Mouse (Mus musculus) MEL (cell line): ENCODE data around the gene Pfpl. TPM values are rescaled to one million over a fixed set of nuclear protein-coding genes. Genes with fewer than 3 reads are reported as not detected.
A peak's percentile ranks its signal among the peaks of the same experiment; 100 is the strongest.

ENCODE experiments used
- DNase-seq: peaks from one replicate; pipeline ENCODE4 v3.0.0; 2011; ENCODE audit warnings: low read depth, low spot score
- H3K27ac ChIP-seq: 2 replicates; pipeline ENCODE4 v1.5.1; 2012; ENCODE audit warnings: low read depth, mild to moderate bottlenecking, control low read depth, low read length, moderate library complexity; ENCODE audit not compliant: control insufficient read depth
- H3K27me3 ChIP-seq, 2 experiments: fragments of 150-350 bp in 1 of 2; sonication (generic) in 1 of 2; 2 replicates each; pipeline ENCODE4 v1.6.1; 2012; ENCODE audit warnings: low read length in 2 of 2, mild to moderate bottlenecking in 2 of 2, improper control_type of control experiment in 1 of 2, moderate library complexity in 1 of 2; ENCODE audit not compliant: insufficient read depth in 2 of 2, control insufficient read depth in 1 of 2
- H3K36me3 ChIP-seq, 2 experiments: 2 replicates each; pipeline ENCODE4 v1.6.1; 2012 to 2014; ENCODE audit warnings: low read length in 2 of 2, improper control_type of control experiment in 1 of 2, inconsistent platforms in 1 of 2, mild to moderate bottlenecking in 1 of 2; ENCODE audit not compliant: insufficient read depth in 2 of 2, control insufficient read depth in 1 of 2
- H3K4me1 ChIP-seq, 2 experiments: fragments of 150-350 bp in 1 of 2; sonication (generic) in 1 of 2; 2 replicates each; pipeline ENCODE4 v1.6.1; 2012; ENCODE audit warnings: low read length in 2 of 2, improper control_type of control experiment in 1 of 2, mild to moderate bottlenecking in 1 of 2; ENCODE audit not compliant: insufficient read depth in 2 of 2, control insufficient read depth in 1 of 2
- H3K4me3 ChIP-seq, 2 experiments: fragments of 150-350 bp in 1 of 2; sonication (generic) in 1 of 2; 2 replicates each; pipeline ENCODE4 v1.5.1; 2012; ENCODE audit warnings: low read depth in 2 of 2, low read length in 2 of 2, mild to moderate bottlenecking in 2 of 2, moderate library complexity in 2 of 2, control low read depth in 1 of 2, improper control_type of control experiment in 1 of 2; ENCODE audit not compliant: control insufficient read depth in 1 of 2, insufficient read depth in 1 of 2
- H3K79me2 ChIP-seq: 2 replicates; pipeline ENCODE4 v1.6.1; 2012; ENCODE audit warnings: mild to moderate bottlenecking, low read length, moderate library complexity; ENCODE audit not compliant: control insufficient read depth, poor library complexity, insufficient read depth
- H3K9ac ChIP-seq: 2 replicates; pipeline ENCODE4 v1.6.1; 2012; ENCODE audit warnings: low read depth, mild to moderate bottlenecking, control low read depth, low read length, moderate library complexity; ENCODE audit not compliant: control insufficient read depth, poor library complexity, severe bottlenecking
- H3K9me3 ChIP-seq: fragments of 150-350 bp; sonication (generic); replicated peaks from 2 replicates; pipeline ENCODE4 v1.6.1; 2012; ENCODE audit warnings: mild to moderate bottlenecking, low read length, improper control_type of control experiment, moderate library complexity; ENCODE audit not compliant: insufficient read depth
- BHLHE40 ChIP-seq: IDR thresholded peaks from 2 replicates; pipeline ENCODE4 v1.6.1; 2012; ENCODE audit warnings: low read depth, mild to moderate bottlenecking, inconsistent platforms, low read length, improper control_type of control experiment, borderline replicate concordance
- CTCF ChIP-seq, 3 experiments: IDR thresholded peaks in 2 of 3; conservative IDR thresholded peaks in 1 of 3; 2 replicates each; pipeline ENCODE4 v1.5.1; 2011 to 2012; ENCODE audit warnings: low read length in 3 of 3, low read depth in 2 of 3, mild to moderate bottlenecking in 2 of 3, improper control_type of control experiment in 1 of 3, inconsistent platforms in 1 of 3, mixed read lengths in 1 of 3, moderate library complexity in 1 of 3; ENCODE audit not compliant: control insufficient read depth in 1 of 3, insufficient read depth in 1 of 3, poor library complexity in 1 of 3, severe bottlenecking in 1 of 3
- ELF1 ChIP-seq: IDR thresholded peaks from 2 replicates; pipeline ENCODE4 v1.6.1; 2014; ENCODE audit warnings: low read depth, mild to moderate bottlenecking, inconsistent platforms, low read length, improper control_type of control experiment, moderate library complexity
- ETS1 ChIP-seq: IDR thresholded peaks from 2 replicates; pipeline ENCODE4 v1.6.1; 2012; ENCODE audit warnings: low read depth, mild to moderate bottlenecking, inconsistent platforms, low read length, improper control_type of control experiment, moderate library complexity
- HCFC1 ChIP-seq: IDR thresholded peaks from 2 replicates; pipeline ENCODE4 v1.6.1; 2012; ENCODE audit warnings: low read depth, mild to moderate bottlenecking, inconsistent platforms, low read length, improper control_type of control experiment, moderate library complexity
- KAT2A ChIP-seq: conservative IDR thresholded peaks from 2 replicates; pipeline ENCODE4 v1.6.1; 2012; ENCODE audit warnings: low read depth, low read length, improper control_type of control experiment, inconsistent platforms
- MYB ChIP-seq: IDR thresholded peaks from 2 replicates; pipeline ENCODE4 v1.6.1; 2011; ENCODE audit warnings: mild to moderate bottlenecking, low read depth, low read length, improper control_type of control experiment
- NELFE ChIP-seq: IDR thresholded peaks from 2 replicates; pipeline ENCODE4 v1.6.1; 2011; ENCODE audit warnings: low read depth, low read length, improper control_type of control experiment
- NRF1 ChIP-seq: IDR thresholded peaks from 2 replicates; pipeline ENCODE4 v1.6.1; 2014; ENCODE audit warnings: low read depth, mild to moderate bottlenecking, inconsistent platforms, low read length, improper control_type of control experiment, moderate library complexity; ENCODE audit not compliant: poor library complexity, insufficient read depth, severe bottlenecking
- POLR2A ChIP-seq, 2 experiments: IDR thresholded peaks; 2 replicates each; pipeline ENCODE4 v1.6.1; 2011 to 2012; ENCODE audit warnings: low read length in 2 of 2, mild to moderate bottlenecking in 2 of 2, control low read depth in 1 of 2, improper control_type of control experiment in 1 of 2, low read depth in 1 of 2, moderate library complexity in 1 of 2; ENCODE audit not compliant: control insufficient read depth in 1 of 2, insufficient read depth in 1 of 2, poor library complexity in 1 of 2
- POLR2AphosphoS2 ChIP-seq: IDR thresholded peaks from 2 replicates; pipeline ENCODE4 v1.6.1; 2011; ENCODE audit warnings: low read length, improper control_type of control experiment
- RAD21 ChIP-seq: IDR thresholded peaks from 2 replicates; pipeline ENCODE4 v1.6.1; 2011; ENCODE audit warnings: mild to moderate bottlenecking, low read depth, low read length, improper control_type of control experiment
- SIN3A ChIP-seq: IDR thresholded peaks from 2 replicates; pipeline ENCODE4 v1.6.1; 2012; ENCODE audit warnings: low read length, improper control_type of control experiment, inconsistent platforms
- ZMIZ1 ChIP-seq: IDR thresholded peaks from 2 replicates; pipeline ENCODE4 v1.6.1; 2012; ENCODE audit warnings: low read depth, mild to moderate bottlenecking, inconsistent platforms, low read length, improper control_type of control experiment, moderate library complexity
- ZNF384 ChIP-seq: IDR thresholded peaks from 2 replicates; pipeline ENCODE4 v1.6.1; 2012; ENCODE audit warnings: low read depth, mild to moderate bottlenecking, inconsistent platforms, low read length, improper control_type of control experiment
- polyA plus RNA-seq, 2 experiments: library from polyadenylated mRNA; stranded (reverse) in 1 of 2; unstranded in 1 of 2; fragments of >175 nt in 1 of 2; fragments of >200 nt in 1 of 2; gene quantifications; 2 replicates each; pipeline versions ENCODE4 v1.2.1 to v1.2.4; 2012; ENCODE audit warnings: low replicate concordance in 2 of 2, low read depth in 1 of 2; ENCODE audit not compliant: insufficient read length in 2 of 2, insufficient read depth in 1 of 2, missing spikeins in 1 of 2
- total RNA-seq: library from RNA; depleted of rRNA; stranded (reverse); fragments of 300-350 nt; gene quantifications from 2 replicates; pipeline ENCODE4 v1.2.3, GENCODE M21; 2012

Pfpl gene
- total and polyA plus RNA-seq, 3 experiments = not detected

- H3K9ac ChIP-seq = no peak overlapping the region
- no peaks in the 10 kb centered on the region for H3K79me2 ChIP-seq
- peaks cover 0 to 2% of the 10 kb centered on the region in 2 experiments; a peak in 1 of 4 replicates for H3K36me3 ChIP-seq
- H3K4me1 ChIP-seq = peaks cover 6 to 8% of the 10 kb centered on the region in 2 experiments; a peak in 3 of 4 replicates
- TF ChIP-seq POLR2AphosphoS2 (no peak), ETS1 (no peak), SIN3A (no peak), KAT2A (no peak), MYB (no peak), POLR2A (IDR thresholded peaks at IDR 0.05; ENCODE audit: control insufficient read depth in 1 of 2, insufficient read depth in 1 of 2, low read depth in 1 of 2, low read length in 2 of 2, poor library complexity in 1 of 2) (no peak), ZNF384 (peak; percentile 22; the same call in 1 of the 2 replicates), NRF1 (no peak)
- H3K9me3 ChIP-seq = no peaks in the 10 kb centered on the region
- no peaks in the 10 kb centered on the region for H3K27me3 ChIP-seq
- DNase-seq = no peak
- H3K27ac ChIP-seq = no peak overlapping the region
- H3K4me3 ChIP-seq = no peak overlapping the region
Observed at GRCm38 (mm10) chr19:12473201-12473641, 45.5 kb downstream of the Pfpl start.

GRCm38 (mm10) chr19:12473951-12474350 is 46.2 kb downstream of the Pfpl start:
- Histone ChIP-seq H3K79me2 (no peaks in the 10 kb centered on the region), H3K36me3 (peaks cover 0 to 2% of the 10 kb centered on the region in 2 experiments; a peak in 1 of 4 replicates), H3K27ac (no peak overlapping the region), H3K9ac (no peak overlapping the region), H3K4me1 (peaks cover 6 to 8% of the 10 kb centered on the region in 2 experiments; a peak in 3 of 4 replicates), H3K9me3 (no peaks in the 10 kb centered on the region), H3K4me3 (no peak overlapping the region), H3K27me3 (no peaks in the 10 kb centered on the region)
- no peak for TF ChIP-seq MYB
- TF ChIP-seq HCFC1 = no peak
- TF ChIP-seq POLR2AphosphoS2 = no peak
- no peak for TF ChIP-seq ZMIZ1
- no peak for TF ChIP-seq CTCF (IDR thresholded peaks at IDR 0.05 in 2 of 3, conservative IDR thresholded peaks at IDR 0.05 in 1 of 3; ENCODE audit: control insufficient read depth in 1 of 3, insufficient read depth in 1 of 3, low read depth in 2 of 3, low read length in 3 of 3, poor library complexity in 1 of 3, severe bottlenecking in 1 of 3)
- no peak for TF ChIP-seq NELFE
- no peak for TF ChIP-seq BHLHE40
- no peak for TF ChIP-seq ELF1
- TF ChIP-seq RAD21 = no peak
- DNase-seq = no peak
